Mouse (Mus musculus): ENCODE data around the gene Ercc6.

Ercc6 gene

DNA sequence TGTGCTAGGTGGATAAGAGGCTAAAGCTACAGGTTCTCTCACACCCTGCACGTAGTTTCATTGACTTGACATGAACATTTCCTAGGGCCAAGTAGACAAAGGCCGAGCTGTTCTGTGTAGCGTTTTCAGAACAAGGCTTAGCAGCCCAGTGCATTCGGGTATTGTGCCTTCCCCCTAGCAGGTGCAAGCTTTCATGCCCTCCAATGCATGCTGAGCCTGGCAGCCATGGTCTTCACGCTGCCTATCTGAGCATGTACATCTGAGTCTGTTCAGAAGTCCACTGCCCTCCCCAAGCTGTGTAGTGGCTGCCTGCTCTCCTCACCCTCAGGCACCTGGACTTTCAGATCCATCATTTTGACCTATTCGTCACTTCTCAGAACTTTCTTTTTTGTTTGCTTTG lies 50.3 kb downstream of the Ercc6 start:
- no peak for DNase-seq (ENCODE audit: extremely low read depth, low read depth)

- no peak for DNase-seq (ENCODE audit: extremely low read depth, low read depth)
Measured at GRCm38 (mm10) chr14:32572519-32572918, 59.2 kb downstream of the Ercc6 start.

- DNase-seq (ENCODE audit: extremely low read depth, low read depth) = no peak
Measured at GRCm38 (mm10) chr14:32578420-32578819, 65.1 kb downstream of the Ercc6 start.

DNA sequence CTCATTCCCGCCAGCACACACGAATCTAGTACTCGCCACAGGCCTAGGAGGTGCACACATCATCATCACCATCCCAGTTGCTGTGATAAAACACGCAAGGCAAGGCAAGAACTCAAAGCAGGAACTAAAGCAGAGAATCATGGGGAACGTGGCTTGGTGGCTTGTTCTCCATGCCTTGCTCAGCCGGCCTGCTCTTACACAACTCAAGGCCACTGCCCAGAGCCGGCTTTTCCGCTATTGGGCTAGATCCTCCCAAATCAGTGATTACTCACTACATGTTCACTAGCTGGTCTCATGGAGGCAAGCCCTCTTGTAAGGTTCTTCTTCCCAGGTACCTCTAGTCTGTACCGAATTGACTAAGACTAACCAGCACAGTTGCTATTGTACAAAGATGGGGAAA lies 70.4 kb downstream of the Ercc6 start:
- DNase-seq (ENCODE audit: extremely low read depth, low read depth) = no peak

DNA sequence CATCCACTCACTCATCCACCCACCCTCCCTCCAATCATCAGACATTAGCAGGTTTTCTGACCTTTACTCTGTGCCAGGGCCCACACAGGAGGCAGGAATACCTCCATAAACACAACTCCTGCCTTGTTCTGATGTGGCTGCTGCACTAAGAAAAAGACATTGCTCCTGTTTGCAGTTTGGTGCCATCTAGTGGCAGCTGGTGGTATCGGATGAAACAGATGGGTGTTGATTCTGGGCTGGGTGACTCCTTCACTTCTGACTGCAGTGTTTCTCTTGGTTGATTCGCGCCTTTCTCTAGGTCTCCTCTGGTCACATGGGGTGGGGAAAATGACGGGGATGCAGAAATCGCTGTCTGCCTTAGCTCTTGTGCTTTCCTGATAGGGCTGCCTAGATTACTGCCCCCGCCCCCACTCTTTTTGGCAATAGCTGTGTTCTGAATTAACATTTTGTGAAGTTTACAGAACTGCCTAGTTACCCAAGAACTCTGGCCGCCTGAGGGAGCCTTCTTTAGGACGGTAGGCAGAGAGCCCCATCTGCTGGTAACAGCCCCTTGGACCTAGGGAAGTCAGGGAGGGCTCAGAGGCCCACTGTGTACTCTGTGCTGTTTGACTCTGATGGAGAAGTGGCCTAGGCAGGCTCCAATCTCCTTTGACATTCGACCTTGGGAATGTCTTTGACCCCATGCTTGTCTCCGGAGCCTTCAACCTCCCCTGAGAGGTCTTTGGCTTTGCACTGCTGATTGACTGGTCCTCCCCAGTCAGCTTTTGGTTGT lies 73.9 kb downstream of the Ercc6 start:
- peak; percentile 54 for DNase-seq (ENCODE audit: extremely low read depth, low read depth)

DNA sequence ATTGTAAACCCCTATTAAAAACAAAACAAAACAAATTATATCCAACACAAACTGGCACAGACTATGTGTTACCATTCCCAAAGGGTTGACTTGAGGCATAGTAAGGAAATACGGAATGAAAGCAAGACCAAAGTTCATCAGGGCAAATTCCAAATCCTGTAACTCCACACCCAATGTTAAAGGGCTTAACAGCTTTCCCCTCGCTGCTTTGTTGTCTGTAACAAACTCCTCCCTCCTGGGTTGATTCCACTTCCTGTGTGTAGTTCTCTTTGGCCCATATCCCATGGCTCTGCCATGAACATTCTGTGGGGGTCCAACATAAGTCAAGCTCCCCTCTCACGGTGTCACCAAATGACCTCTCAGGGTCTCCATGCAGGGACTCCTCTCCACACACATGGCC lies 77.1 kb downstream of the Ercc6 start:
- DNase-seq (ENCODE audit: extremely low read depth, low read depth) = no peak

DNA sequence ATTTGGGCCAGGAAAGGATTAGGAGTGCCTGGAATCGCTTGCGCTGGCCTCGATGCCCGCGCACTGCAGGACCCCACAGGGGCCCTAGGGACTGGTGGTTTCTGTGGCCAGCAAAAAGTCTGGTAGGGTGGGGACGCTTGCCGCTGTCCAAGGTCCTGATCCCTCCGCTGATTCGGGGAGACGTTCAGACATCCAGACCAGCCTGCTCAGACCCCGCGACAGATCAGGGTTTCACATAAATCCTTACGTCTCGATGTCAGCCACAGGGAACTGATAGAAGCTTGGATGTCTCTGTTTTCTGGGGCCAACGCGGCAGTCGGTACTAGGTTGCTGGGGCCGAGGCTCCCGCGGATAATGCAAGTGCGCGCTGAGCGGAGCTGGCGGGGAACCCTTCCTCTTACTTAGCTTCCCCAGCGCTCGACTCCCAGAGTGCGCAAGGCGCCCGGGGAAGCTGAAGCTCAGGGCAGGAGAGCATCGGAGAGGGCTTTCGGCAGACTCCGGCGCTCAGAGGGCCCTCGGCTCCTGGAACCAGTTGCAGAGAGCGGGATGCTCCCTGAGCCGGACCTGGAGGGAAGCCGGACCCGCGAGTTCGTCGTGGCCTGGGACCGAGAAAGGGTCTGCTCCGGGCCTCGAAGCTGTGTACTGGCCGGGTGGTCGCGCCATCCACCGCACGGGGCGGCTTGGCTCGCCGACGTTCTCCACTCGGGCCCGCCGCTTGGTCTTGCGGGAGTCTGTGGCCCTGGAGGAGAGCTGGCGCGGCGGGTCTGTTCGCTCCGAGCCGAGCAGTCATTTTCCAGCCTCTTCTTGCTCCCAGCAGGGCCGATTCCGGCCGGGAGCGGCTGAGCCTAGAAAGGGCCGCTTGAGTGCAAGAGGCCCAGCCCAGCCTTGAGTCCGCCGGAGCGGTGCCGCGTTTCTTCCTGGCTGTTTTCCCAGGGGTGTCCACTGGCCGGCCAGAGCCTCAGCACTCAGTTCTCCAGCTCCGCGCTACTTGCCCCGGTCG lies 84.2 kb downstream of the Ercc6 start:
- DNase-seq (ENCODE audit: extremely low read depth, low read depth) = no peak

DNA sequence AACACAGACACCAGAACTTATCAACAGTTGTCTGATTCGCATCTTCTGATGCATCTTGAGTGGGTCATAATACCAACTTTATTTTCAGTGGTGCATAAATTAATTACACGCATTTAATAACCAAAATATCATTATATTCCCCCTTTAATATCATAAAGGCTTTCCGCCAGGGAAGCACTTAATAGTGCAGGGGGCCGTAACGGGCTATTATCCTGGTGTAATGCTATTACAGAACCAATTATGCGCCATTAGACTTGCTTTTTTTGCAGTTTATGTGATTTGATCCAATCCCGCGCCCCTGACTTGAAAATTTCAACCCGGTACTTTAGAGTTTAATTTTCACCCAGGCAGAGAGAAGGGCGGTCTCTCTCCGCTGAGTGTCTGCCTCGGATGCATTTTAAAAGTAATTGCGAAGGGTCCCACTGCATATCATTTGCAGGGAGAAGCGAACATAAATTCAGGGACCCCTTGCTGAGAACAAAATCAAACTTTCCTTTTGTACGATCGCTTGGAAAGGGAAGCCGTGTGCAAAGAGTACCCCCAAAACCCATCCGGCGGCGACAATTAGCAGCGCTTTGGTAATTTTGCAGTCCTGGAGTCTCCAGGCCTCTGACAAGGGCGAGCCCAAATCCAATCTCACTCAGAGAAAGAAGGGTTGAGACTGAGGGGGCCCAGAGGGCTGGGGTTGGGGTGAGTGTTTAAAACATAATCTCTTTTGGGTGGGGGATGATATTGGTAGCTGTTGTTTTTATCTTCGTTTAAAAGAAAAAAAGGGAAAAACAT lies 85.3 kb downstream of the Ercc6 start:
- DNase-seq (ENCODE audit: extremely low read depth, low read depth) = no peak

- no peak for DNase-seq (ENCODE audit: extremely low read depth, low read depth)
Measured at GRCm38 (mm10) chr14:32599290-32600041, 86.1 kb downstream of the Ercc6 start, which contains the start of gene Prrxl1. Prrxl1 (plus strand) TSS chr14:32599407.

DNA sequence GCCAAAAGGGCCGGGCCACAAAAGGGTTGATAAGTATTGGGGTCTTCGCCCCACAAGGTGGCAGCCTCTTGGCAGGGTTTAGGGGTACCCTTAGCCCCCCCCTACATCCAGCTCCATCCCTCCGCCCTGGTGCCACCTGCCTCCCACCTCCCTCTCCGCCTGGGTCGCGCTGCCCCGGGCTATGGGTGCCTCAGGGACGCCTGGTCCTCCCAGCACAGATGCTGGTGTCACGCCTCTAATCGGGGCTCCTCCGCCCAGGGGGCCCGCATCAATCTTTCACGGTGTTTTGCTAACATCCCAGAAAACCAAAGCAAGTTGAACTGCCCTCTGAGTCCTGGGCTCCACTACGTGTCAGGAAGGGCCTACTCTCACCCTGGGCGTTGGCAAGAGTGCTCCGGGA lies 86.8 kb downstream of the Ercc6 start:
- no peak for DNase-seq (ENCODE audit: extremely low read depth, low read depth)

- no peak for DNase-seq (ENCODE audit: extremely low read depth, low read depth)
Measured at GRCm38 (mm10) chr14:32605508-32605907, 92.2 kb downstream of the Ercc6 start.

GRCm38 (mm10) chr14:32606316-32606715 lies 93.0 kb downstream of the Ercc6 start:
- no peak for DNase-seq (ENCODE audit: extremely low read depth, low read depth)

DNA sequence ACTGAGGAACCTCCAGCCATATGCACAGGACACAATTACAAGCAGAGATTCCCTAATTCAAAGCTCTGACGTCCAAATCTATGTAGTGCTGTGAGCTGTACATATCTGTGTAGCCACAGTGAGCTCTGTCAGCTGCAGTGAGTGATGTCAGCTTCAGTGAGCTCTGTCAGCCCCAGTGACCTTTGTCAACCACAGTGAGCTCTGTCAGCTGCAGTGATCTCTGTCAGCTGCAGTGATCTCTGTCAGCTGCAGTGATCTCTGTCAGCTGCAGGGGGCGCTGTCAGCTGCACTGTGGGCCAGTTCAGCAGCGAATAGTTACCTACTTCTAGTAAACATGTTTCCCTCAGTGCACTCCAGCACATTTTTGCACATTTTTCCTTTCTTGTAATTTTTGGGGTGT lies 96.1 kb downstream of the Ercc6 start:
- no peak for DNase-seq (ENCODE audit: extremely low read depth, low read depth)

DNA sequence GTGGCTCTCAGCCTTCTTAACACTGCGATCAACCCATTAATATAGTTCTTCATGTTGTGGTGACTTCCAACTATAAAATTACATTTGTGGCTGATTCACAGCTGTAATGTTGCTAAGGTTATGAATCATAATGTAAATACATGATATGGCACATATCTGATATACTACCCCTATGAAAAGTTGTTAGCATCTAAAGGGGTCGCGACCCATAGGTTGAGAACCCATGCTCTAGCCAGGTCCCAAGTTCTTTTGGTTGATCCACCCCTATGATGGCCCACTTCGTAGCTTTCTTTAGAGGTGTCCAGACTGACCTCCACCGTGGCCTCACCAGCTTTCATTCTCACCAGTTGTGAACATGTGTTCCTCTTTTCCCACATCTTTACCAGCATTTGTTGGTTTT lies 103.9 kb downstream of the Ercc6 start:
- DNase-seq (ENCODE audit: extremely low read depth, low read depth) = no peak

- no peak for DNase-seq (ENCODE audit: extremely low read depth, low read depth)
Measured at GRCm38 (mm10) chr14:32624245-32624644, 110.9 kb downstream of the Ercc6 start.

GRCm38 (mm10) chr14:32624811-32625210 lies 111.5 kb downstream of the Ercc6 start:
- DNase-seq (ENCODE audit: extremely low read depth, low read depth) = no peak

DNA sequence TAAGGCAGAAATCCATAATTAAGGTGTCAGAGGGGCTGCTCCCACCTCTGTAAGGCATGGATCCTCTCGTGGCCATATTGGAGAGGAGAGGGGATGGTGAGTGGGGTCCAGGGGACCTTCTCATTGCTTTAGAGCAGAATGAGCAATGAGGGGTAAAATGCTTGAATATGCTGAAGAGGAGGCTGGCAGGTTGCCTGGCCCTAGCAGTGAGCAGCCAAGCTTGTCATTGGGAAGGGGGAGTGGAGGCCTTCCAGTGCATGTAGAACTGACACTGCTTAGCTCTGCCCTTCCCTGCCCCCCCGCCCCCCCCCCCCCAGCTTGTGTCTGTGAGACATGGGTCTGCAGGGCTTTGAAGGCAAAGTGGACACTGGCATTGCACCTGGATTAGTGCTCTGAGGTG lies 114.0 kb downstream of the Ercc6 start:
- DNase-seq (ENCODE audit: extremely low read depth, low read depth) = no peak

DNA sequence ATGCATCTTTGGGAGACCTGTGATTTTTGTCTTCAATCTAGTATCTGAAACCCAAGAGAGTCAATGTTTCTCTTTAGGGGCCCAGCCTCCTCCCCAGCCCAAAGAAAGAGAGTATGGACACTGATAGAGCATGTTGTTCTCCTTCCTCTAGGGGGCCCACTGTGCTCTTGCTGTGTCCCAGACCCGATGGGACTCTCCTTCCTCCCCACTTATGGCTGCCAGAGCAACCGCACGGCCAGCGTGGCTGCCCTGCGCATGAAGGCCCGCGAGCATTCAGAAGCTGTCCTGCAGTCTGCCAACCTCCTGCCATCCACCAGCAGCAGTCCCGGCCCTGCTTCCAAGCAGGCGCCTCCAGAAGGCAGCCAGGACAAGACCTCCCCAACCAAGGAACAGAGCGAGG lies 115.3 kb downstream of the Ercc6 start:
- DNase-seq (ENCODE audit: extremely low read depth, low read depth) = no peak
